34 mouse cellular contexts compared by ENCODE assay signal in genomic region chr15:89143134-89143533, GRCm38 (mm10).
"Had no signal": no experiment of that assay in that cellular context is flagged by ENCODE, and none has a peak within 500 bp of the region (broad histone marks: within the 10 kb centered on the region; RNA-seq: fewer than 3 reads in every experiment).

No protein-coding gene starts in this region.

- H3K9me3 ChIP-seq: heart, embryonic 12.5 days; heart, embryonic 13.5 days; heart, embryonic 15.5 days; hindbrain, embryonic 10.5 days; hindbrain, embryonic 12.5 days; hindbrain, embryonic 13.5 days; hindbrain, embryonic 15.5 days; intestine, embryonic 15.5 days; kidney, embryonic 15.5 days had no signal

- DNase-seq: heart, postnatal 10 days; heart, postnatal 14 days; heart, postnatal 36 days; heart, postnatal 4 days; kidney, adult 11 months; kidney, adult 18-20 months; kidney, adult 2 months; kidney, adult 8-10 months; kidney, adult 9 months; kidney, postnatal 10 days; kidney, postnatal 14 days; kidney, postnatal 25 days; kidney, postnatal 36 days; kidney, postnatal 4 days; layer of hippocampus, adult 9-11 months; layer of hippocampus, postnatal 36 days had no signal

- H3K4me3 ChIP-seq: heart, embryonic 12.5 days; heart, embryonic 13.5 days; heart, embryonic 15.5 days; hindbrain, embryonic 10.5 days; hindbrain, embryonic 12.5 days; hindbrain, embryonic 13.5 days; hindbrain, embryonic 15.5 days; intestine, embryonic 15.5 days; kidney, embryonic 15.5 days; layer of hippocampus, adult 2 months had no signal

- H3K9ac ChIP-seq: heart, embryonic 12.5 days; heart, embryonic 13.5 days; heart, embryonic 15.5 days; hindbrain, embryonic 12.5 days; hindbrain, embryonic 13.5 days; hindbrain, embryonic 14.5 days; hindbrain, embryonic 15.5 days; intestine, embryonic 15.5 days; kidney, embryonic 15.5 days had no signal

- H3K4me2 ChIP-seq: heart, embryonic 11.5 days; heart, embryonic 12.5 days; heart, embryonic 13.5 days; heart, embryonic 15.5 days; hindbrain, embryonic 12.5 days; hindbrain, embryonic 13.5 days; hindbrain, embryonic 14.5 days; hindbrain, embryonic 15.5 days; intestine, embryonic 15.5 days; kidney, embryonic 15.5 days had no signal

- H3K36me3 ChIP-seq: heart, embryonic 12.5 days; heart, embryonic 13.5 days; heart, embryonic 15.5 days; hindbrain, embryonic 15.5 days; intestine, embryonic 15.5 days had no signal

- ATAC-seq: hindbrain, embryonic 16.5 days; hindbrain, postnatal 0 days; inflammation-experienced regulatory T-cells, adult 6 months; intestine, embryonic 15.5 days; intestine, embryonic 16.5 days; intestine, postnatal 0 days had no signal

- H3K27ac ChIP-seq: heart, embryonic 13.5 days; heart, embryonic 15.5 days; hindbrain, embryonic 10.5 days; hindbrain, embryonic 12.5 days; hindbrain, embryonic 13.5 days; hindbrain, embryonic 14.5 days; hindbrain, embryonic 15.5 days; hindbrain, postnatal 0 days; intestine, embryonic 15.5 days; kidney, embryonic 15.5 days; kidney, postnatal 0 days; layer of hippocampus, adult 2 months had no signal
